Mouse (Mus musculus) olfactory bulb, adult 2 months (tissue): Measurements from ENCODE around the gene Zgpat.

ENCODE experiments used
- CTCF ChIP-seq: fragments of 200-500 bp; IDR thresholded peaks from 2 replicates; pipeline ENCODE4 v1.5.1; 2012; ENCODE audit warnings: low read depth, mild to moderate bottlenecking, low read length, moderate library complexity; ENCODE audit not compliant: insufficient read depth
- POLR2A ChIP-seq: fragments of 200-500 bp; IDR thresholded peaks from 2 replicates; pipeline ENCODE4 v1.6.1; 2012; ENCODE audit warnings: mild to moderate bottlenecking, low read depth, low read length, moderate library complexity; ENCODE audit not compliant: insufficient read depth

DNA sequence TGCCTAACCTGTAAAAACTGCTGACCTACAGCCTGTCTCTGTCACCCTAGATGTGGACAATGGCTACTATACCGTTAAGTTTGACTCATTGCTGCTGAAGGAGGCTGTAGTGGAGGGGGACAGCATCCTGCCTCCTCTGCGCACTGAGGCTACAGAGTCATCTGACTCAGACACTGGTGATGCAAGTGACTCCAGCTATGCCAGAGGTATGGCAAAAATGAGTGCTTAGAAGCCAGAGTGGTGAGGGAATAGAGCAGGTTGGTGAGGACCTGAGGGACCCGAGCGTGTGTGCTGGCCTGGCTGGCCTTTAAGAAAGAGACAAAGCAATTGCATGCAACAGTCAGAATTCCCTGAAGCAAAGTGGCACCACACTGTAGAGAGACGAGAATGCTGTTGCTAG lies 14.0 kb downstream of the Zgpat start:
- TF ChIP-seq CTCF, result no peak
- no peak for TF ChIP-seq POLR2A
